Mouse (Mus musculus) limb, embryonic 11.5 days (tissue): Measurements from ENCODE around the gene Nipa1. TPM values are rescaled to one million over a fixed set of nuclear protein-coding genes. Genes with fewer than 3 reads are reported as not detected.

Experiments
- ATAC-seq: fragments of 200-750 bp; cut with Nextera tagmentation; 2 replicates; pipeline ENCODE4 v1.8.0; 2017; ENCODE audit warnings: low read depth; ENCODE audit not compliant: insufficient number of reproducible peaks, low FRiP score, low TSS enrichment
- DNase-seq: peaks from one replicate; pipeline ENCODE4 v3.0.0-alpha.2; 2015; ENCODE audit warnings: low spot score
- H3K27ac ChIP-seq: fragments of 300-500 bp; sonication (generic); replicated peaks from 2 replicates; pipeline ENCODE4 v1.5.1; 2014; ENCODE audit warnings: low read depth, mild to moderate bottlenecking, low read length
- H3K27me3 ChIP-seq: fragments of 300-500 bp; sonication (generic); 2 replicates; pipeline ENCODE4 v1.6.1; 2014; ENCODE audit warnings: mild to moderate bottlenecking, low read length, mixed read lengths; ENCODE audit not compliant: control insufficient read depth, insufficient read depth
- H3K36me3 ChIP-seq: fragments of 300-500 bp; sonication (generic); 2 replicates; pipeline ENCODE4 v1.6.1; 2014; ENCODE audit warnings: mild to moderate bottlenecking, low read length, moderate library complexity, mixed read lengths; ENCODE audit not compliant: control insufficient read depth, insufficient read depth
- H3K4me1 ChIP-seq: fragments of 300-500 bp; sonication (generic); 2 replicates; pipeline ENCODE4 v1.6.1; 2014; ENCODE audit warnings: low read length, mixed read lengths; ENCODE audit not compliant: control insufficient read depth, insufficient read depth
- H3K4me2 ChIP-seq: fragments of 300-500 bp; sonication (generic); 2 replicates; pipeline ENCODE4 v1.6.1; 2014; ENCODE audit warnings: low read depth, mild to moderate bottlenecking, moderate library complexity; ENCODE audit not compliant: severe bottlenecking
- H3K4me3 ChIP-seq: fragments of 300-500 bp; sonication (generic); 2 replicates; pipeline ENCODE4 v1.5.1; 2014; ENCODE audit warnings: low read depth, low read length
- H3K9ac ChIP-seq: fragments of 300-500 bp; sonication (generic); 2 replicates; pipeline ENCODE4 v1.6.1; 2014; ENCODE audit warnings: mild to moderate bottlenecking, low read length
- H3K9me3 ChIP-seq: fragments of 300-500 bp; sonication (generic); 2 replicates; pipeline ENCODE4 v1.6.1; 2016; ENCODE audit warnings: low read length; ENCODE audit not compliant: control insufficient read depth
- WGBS: fragments of 180-500 bp; shearing (Covaris S2); extraction: QIAGEN DNeasy Blood & Tissue Kit; methylation state at CpG from one replicate; pipeline ENCODE4 v1.1.7; 2014; 5-methylcytosine and 5-hydroxymethylcytosine counted together
- polyA plus RNA-seq: library from polyadenylated mRNA; unstranded; fragments of >200 nt; fragmentation: Nextera tagmentation; extraction: Ambion mirVana; gene quantifications from 2 replicates; pipeline ENCODE4 v1.2.1, GENCODE M21; 2014

Nipa1 gene
- polyA plus RNA-seq, 1 experiment from 2014 or later: 6.3 TPM

DNA sequence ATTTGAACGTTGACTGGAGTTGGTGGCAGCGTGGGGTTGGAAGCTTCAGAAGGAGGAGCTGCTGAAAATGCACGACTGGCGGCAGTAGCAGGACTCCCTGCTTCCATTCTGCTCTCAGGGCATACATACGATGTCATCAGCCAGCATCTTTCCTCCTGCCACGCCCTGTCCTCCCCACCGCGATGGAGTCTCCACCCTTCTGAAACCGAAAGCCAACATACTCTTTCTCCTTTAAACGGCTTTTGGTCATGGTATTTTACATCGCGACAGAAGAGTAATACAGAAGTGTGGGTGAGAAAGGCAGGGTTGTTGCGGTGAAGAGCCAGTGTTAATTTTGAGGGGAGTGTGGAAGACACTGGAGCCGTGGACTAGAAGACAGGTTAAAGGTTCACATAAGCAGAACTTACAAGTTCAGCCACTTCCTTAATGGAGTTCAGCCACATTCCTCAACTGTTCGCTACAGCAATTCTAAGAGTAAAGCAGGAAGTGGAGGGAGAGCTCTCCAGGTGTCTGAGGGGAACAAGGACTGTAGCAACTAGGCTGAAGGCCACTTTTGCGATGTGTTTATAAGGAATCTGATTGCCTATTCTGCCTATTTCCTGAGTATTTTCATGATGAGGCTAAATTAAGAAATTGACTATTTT, 51.4 kb downstream of the Nipa1 start:
- Histone ChIP-seq H3K4me3 (no peak overlapping the region), H3K4me1 (peaks cover 4% of the 10 kb centered on the region; the same call in 1 of the 2 replicates), H3K27me3 (no peaks in the 10 kb centered on the region), H3K9me3 (no peaks in the 10 kb centered on the region), H3K4me2 (peak overlapping the region; percentile 31), H3K9ac (no peak overlapping the region), H3K36me3 (no peaks in the 10 kb centered on the region), H3K27ac (no peak overlapping the region)
- DNase-seq (no peak), ATAC-seq (no peak)
- 44% methylated on average over 16 of the region's 16 CpGs for WGBS

DNA sequence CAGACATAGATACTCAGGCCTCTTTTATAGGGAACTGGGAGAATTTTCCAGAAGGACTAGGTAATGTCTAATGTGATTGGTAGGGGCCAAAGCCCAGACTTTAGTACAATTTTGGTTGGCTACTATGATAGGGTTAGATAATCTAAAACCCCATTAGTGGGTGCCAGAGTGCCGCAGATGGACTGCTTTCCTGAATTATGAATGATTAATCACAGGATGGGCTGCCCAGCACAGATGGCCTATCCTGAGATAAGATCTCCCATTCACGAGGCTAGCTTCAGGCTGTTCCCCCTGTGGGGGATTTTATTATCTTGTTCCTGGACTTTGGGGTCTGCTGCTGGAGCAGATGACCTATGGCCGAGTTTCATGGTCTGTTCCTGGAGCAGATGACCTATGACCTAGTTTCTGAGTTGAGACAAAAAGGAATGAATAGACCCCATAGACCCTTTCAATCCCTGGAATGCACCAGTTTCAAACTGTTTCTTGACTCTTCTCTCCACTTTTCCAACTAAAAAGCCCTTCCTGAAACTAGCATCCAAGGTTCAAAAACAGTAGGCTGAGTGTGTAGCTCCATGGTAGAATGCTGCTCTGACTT, 52.8 kb downstream of the Nipa1 start:
- DNase-seq (no peak), ATAC-seq (no peak)
- H3K9me3 ChIP-seq: no peaks in the 10 kb centered on the region
- peaks cover 7% of the 10 kb centered on the region; the same call in 1 of the 2 replicates for H3K4me1 ChIP-seq
- no peaks in the 10 kb centered on the region for H3K27me3 ChIP-seq
- H3K27ac ChIP-seq: no peak overlapping the region
- 33% methylated on average over 3 of the region's 3 CpGs for WGBS
- H3K9ac ChIP-seq: no peak overlapping the region
- H3K36me3 ChIP-seq: no peaks in the 10 kb centered on the region
- no peak overlapping the region for H3K4me3 ChIP-seq
- H3K4me2 ChIP-seq: no peak overlapping the region

DNA sequence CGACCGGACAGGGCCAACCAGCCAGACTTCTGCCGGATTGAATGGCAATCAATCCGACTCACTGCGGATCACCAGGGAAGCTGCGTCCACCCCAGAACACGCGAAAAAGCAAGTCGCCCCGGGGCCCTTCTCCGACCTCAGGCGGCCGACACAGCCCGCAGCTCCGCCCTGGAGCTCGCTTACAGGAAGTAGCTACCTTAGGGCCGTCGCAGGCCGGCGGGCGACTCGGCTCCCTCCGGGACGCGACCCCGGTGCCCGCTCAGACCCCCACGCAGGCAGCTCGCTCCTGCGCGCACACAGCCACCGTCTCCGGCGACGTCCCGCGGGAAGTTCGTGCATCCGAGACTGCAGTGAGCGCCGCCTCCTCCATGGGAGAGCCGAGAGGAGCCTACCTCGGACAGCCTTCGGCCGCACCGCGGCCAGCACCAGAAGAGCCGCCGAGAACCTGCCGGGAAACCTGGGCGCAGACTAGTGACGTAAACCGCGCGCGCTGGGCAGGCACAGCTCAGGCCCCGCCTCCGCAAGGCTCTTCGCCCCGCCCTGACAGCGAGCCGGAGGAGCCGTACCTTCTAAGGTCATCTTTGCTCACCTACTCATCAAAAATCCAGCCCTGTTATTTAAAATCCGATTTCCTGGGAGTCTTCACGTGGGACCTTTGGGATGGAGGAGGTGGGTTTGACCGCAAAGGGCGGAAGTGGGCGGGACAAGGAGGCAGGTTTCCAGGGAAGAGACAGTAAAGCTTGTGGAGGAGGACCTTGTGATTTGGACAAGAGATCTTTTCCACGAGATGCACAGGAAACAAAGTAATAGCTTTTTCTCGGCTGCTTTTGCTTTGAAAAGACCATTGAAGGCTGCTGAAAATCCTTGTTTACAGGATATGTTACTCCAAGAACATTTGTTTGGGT, 57.5 kb downstream of the Nipa1 start, which contains the start of gene Nipa2:
Gene Nipa2 (minus strand): TSS at position 473 of the 905 bp plus-strand sequence.
- DNase-seq: peak; percentile 96
- H3K27ac ChIP-seq: peak within 1 kb of the TSS; percentile 70; the same call in 1 of the 2 replicates
- 0% methylated on average over 70 of the region's 70 CpGs for WGBS
- peak within 1 kb of the TSS; percentile 60 for H3K4me2 ChIP-seq
- H3K27me3 ChIP-seq: no peaks in the 10 kb centered on the region
- no peaks in the 10 kb centered on the region for H3K9me3 ChIP-seq
- no peaks in the 10 kb centered on the region for H3K36me3 ChIP-seq
- peak within 1 kb of the TSS; percentile 89 for H3K9ac ChIP-seq
- peak within 1 kb of the TSS; percentile 89 for H3K4me3 ChIP-seq
- ATAC-seq: peak; percentile 97
- 0 out of 2 replicates have a peak, but pooled peaks cover 7% of the 10 kb centered on the region for H3K4me1 ChIP-seq

DNA sequence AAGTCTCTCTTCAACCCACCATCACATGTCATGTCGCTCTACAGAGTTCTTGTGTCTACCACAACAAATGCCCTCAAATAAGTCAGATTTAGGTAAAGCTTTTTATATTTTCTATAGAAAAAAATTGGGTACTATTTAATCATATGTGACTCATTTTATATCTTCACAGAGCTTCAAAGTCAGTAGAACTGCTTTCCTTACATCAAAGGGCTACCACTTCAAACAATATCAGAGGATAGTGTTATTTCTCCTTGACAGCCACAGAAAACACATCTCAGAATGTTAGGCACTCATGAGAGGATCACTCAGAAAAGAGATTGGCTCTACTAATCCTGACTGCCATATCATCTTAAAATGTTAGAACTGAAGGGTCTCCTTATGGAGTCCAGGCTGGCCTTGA, 59.2 kb downstream of the Nipa1 start:
- Histone ChIP-seq H3K4me3 (no peak overlapping the region), H3K9ac (no peak overlapping the region), H3K27me3 (no peaks in the 10 kb centered on the region), H3K4me1 (0 out of 2 replicates have a peak, but pooled peaks cover 7% of the 10 kb centered on the region), H3K9me3 (no peaks in the 10 kb centered on the region), H3K36me3 (peaks cover 5% of the 10 kb centered on the region; the same call in 1 of the 2 replicates), H3K4me2 (no peak overlapping the region), H3K27ac (no peak overlapping the region)
- DNase-seq: no peak
- 92% methylated on average over 1 of the region's 1 CpGs for WGBS
- no peak for ATAC-seq

DNA sequence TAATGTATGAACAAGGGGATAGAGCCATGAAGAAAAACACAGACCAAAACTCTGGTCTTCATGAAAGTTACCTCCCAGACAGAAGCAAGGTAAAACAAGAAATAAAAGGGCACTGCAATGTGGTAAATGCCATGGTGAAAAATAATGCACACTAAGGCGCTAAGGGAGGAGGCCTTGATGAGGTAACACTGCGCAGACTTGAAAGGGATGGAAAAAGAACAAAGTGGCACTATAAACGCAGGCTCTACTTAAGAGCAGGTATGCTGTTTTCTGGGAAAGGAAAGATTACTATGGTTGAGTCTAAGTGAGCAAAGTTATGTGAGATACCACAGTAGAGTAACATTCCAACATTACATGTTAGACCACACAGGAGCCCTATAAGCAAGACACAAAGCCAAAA, 60.0 kb downstream of the Nipa1 start:
- 93% methylated on average over 3 of the region's 3 CpGs for WGBS
- Histone ChIP-seq H3K27me3 (no peaks in the 10 kb centered on the region), H3K27ac (no peak overlapping the region), H3K4me3 (no peak overlapping the region), H3K4me2 (no peak overlapping the region), H3K4me1 (0 out of 2 replicates have a peak, but pooled peaks cover 7% of the 10 kb centered on the region), H3K9me3 (no peaks in the 10 kb centered on the region), H3K36me3 (peaks cover 5% of the 10 kb centered on the region; the same call in 1 of the 2 replicates), H3K9ac (no peak overlapping the region)
- no peak for DNase-seq
- no peak for ATAC-seq

DNA sequence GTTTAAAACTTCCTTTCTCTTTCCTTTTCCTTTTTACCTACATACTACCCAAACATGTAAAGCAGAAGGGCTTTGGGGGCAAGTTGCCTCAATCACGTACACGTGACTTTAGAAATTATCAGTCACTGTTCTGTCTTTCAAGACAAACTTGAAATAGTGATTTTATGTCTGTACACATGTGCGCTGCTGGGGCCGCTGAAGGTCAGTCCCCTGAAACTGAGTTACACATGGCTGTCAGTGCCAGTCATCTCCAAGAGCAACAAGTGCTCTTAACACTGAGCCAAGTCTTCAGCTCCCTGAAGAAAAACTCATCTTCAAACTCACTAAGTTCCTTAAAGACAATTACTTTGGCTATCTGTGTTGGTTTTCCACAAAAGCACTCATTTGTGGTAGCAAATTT, 61.8 kb downstream of the Nipa1 start:
- ATAC-seq (no peak), DNase-seq (no peak)
- 0 out of 2 replicates have a peak, but pooled peaks cover 4% of the 10 kb centered on the region for H3K4me1 ChIP-seq
- H3K9ac ChIP-seq: no peak overlapping the region
- no peak overlapping the region for H3K27ac ChIP-seq
- no peaks in the 10 kb centered on the region for H3K9me3 ChIP-seq
- WGBS: 95% methylated on average over 4 of the region's 4 CpGs
- no peaks in the 10 kb centered on the region for H3K27me3 ChIP-seq
- H3K4me3 ChIP-seq: no peak overlapping the region
- H3K36me3 ChIP-seq: peaks cover 9% of the 10 kb centered on the region; the same call in 1 of the 2 replicates
- H3K4me2 ChIP-seq: no peak overlapping the region

DNA sequence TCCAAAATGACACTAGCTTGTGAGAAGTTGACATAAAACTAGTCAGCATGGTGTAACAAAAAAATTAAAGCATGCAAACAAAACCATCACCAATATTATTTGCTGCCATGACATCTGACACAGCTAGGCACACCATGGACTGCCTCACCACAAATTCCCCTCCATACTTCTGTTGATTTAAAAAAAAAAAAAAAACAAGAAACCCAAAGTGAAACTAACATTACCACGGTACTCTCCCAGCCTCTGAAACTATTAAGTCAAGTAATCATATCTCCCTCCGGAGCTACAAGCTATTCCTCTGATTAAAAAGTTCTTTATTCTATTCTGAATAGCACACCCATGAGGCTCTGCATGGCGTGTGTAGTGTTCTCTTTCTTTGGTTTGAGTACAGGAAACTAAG, 62.6 kb downstream of the Nipa1 start:
- Histone ChIP-seq H3K27ac (no peak overlapping the region), H3K4me1 (0 out of 2 replicates have a peak, but pooled peaks cover 3% of the 10 kb centered on the region)
- WGBS: 94% methylated on average over 3 of the region's 3 CpGs

DNA sequence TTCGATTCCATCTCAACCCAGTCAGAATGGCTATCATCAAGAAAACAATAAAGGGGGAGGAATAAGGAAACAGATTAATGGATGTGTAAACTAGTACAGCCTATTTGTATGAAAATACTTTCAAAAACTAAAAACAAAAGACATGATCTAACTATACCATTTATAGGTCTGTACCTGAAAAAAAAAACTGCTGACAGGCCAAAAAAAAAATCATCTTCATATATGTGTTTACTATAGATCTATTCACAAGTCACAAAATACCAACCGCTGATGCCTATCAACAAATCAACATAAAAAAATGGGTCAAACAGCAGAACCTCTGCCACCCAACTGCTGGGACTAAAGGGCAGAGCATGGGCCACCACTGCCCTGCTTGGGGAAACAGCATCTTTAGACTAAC, 63.7 kb downstream of the Nipa1 start:
- H3K4me3 ChIP-seq: no peak overlapping the region
- H3K4me2 ChIP-seq: no peak overlapping the region
- H3K9ac ChIP-seq: no peak overlapping the region
- H3K36me3 ChIP-seq: peaks cover 9% of the 10 kb centered on the region; the same call in 1 of the 2 replicates
- ATAC-seq: no peak
- H3K4me1 ChIP-seq: 0 out of 2 replicates have a peak, but pooled peaks cover 3% of the 10 kb centered on the region
- H3K9me3 ChIP-seq: no peaks in the 10 kb centered on the region
- no peak overlapping the region for H3K27ac ChIP-seq
- DNase-seq: no peak
- H3K27me3 ChIP-seq: no peaks in the 10 kb centered on the region
- whole genome bisulfite sequencing: 97% methylated on average over 2 of the region's 2 CpGs

More for the DNA sequence above, 62.6 kb downstream of the Nipa1 start:
- no peak for ATAC-seq
- Histone ChIP-seq H3K4me3 (no peak overlapping the region), H3K27me3 (no peaks in the 10 kb centered on the region), H3K4me2 (no peak overlapping the region), H3K36me3 (peaks cover 9% of the 10 kb centered on the region; the same call in 1 of the 2 replicates), H3K9ac (no peak overlapping the region), H3K9me3 (no peaks in the 10 kb centered on the region)
- no peak for DNase-seq
